Mouse (Mus musculus) central nervous system, embryonic 18 days (tissue): Measurements from ENCODE around the gene Klkb1. TPM values are rescaled to one million over a fixed set of nuclear protein-coding genes. Genes with fewer than 3 reads are reported as not detected.

Experiments used
- polyA plus RNA-seq: library from polyadenylated mRNA; depleted of rRNA; stranded (reverse); fragments of >200 nt; gene quantifications from 2 replicates; pipeline ENCODE4 v1.2.3, GENCODE M21; 2012; rRNA removed

Gene Klkb1
- 0.04 and 0.07 TPM in 2 replicates for polyA plus RNA-seq

DNA sequence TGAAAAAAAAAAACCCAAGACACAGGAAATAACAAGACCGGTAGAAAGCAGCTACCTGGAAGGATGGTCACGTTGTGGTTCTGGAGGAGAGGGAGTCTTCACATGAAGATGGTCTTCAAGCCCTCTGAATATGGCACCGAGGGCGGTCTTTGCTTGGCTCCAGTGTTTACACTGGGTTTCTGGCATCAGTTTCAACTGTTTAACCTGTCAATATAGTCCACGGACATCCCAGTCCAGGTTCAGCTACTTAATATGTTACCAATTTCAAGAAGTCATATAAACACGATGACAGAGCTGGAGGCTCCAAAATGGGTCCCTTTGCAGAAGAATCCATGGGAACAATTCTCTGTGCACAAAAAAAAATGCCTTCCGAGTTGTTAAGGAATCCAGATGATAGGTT, at the start of gene Klkb1:
Gene Klkb1 (minus strand): TSS at position 173 of the 400 bp plus-strand sequence.

DNA sequence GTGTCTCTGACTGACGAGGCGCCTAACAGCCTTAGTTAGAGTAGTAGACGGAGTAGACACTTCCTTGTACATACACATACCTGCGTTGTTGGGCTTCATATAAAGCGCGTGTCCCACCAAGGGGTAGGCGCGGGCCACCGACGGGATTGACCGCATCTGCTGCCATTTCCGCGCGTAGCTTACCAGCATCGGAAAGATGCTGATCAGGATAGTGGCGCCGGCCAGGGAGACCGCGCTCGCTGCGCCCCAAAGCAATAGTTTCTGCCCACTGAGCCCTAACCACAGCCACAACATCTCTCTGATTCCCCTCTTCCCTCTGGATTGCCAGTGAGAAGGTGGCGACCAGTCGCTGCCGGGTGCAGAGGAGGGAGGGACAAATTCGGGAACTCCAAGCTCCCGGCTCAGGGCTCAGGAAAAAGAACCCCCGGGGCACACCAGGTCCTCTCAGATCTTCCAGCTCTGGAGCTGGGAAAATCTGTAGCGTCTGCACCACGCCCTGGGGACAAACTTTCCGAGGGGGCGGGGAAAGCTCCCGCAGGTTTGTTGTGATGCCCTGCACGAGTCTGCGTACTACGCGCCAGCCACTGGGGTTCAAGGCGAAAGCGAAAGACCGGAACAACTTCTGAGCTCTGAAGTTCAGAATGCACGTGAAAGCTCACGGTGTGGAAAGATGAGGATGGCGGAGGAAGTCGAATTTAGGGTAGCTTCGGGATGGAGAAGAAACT, 38.2 kb upstream of the Klkb1 start, which contains the start of gene Cyp4v3:
Gene Cyp4v3 (minus strand): TSS at position 532 of the 725 bp plus-strand sequence.

DNA sequence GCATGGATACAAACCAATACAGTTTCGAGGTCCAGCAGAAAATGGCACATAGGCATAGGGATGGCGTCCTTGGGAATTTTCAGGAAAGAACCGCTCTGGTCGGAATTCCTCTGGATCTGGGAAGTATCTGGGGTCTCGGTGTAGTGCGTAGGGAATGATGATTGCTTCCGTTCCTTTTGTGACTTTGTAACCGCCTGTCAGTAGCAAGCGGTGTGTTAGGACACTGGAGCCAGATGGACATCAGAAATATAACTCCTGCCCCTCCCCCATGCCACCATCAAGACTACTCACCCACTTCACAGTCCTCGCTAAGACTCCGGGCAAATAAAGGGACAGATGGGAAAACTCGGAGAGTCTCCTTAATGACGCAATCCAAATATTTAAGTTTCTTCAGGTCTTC, 13.7 kb upstream of the Klkb1 start, which contains the start of gene Gm45753:
Gene Gm45753 (minus strand): TSS at position 101 of the 400 bp plus-strand sequence.

DNA sequence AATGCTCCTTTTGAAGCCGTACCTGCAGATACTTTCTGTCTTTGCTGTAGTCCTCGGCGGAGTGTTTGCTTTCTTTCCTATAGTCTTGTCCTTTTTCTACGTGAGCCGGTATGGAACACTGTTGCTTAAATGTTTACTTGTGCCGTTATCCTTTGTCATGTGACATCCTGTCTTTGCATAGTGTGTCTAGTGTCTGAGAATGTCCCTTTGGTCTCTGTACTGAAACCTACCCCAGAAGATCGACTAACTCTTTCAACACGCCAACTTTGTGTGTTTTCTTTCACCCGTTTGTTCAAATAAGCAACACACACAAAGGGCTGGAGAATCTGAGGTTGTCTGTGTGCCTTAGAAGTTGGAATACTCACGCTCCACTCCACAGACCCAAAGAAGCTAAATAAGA, 32.7 kb downstream of the Klkb1 start, which contains the start of gene F11:
Gene F11 (minus strand): TSS at position 112 of the 400 bp plus-strand sequence.

Other genes with a start within 250 kb of the Klkb1 start
- 0.29 and 0.30 TPM in 2 replicates for gene Mtnr1a, start 225.7 kb downstream of the Klkb1 start, polyA plus RNA-seq
- gene F11, start 32.8 kb downstream of the Klkb1 start, polyA plus RNA-seq, result not detected in 2 replicates
- not detected in 2 replicates for gene Gm45753, start 13.6 kb upstream of the Klkb1 start, polyA plus RNA-seq
- 1.2 TPM in 2 replicates for gene Cyp4v3, start 38.4 kb upstream of the Klkb1 start, polyA plus RNA-seq
- gene Fam149a, start 87.4 kb upstream of the Klkb1 start, polyA plus RNA-seq, result 11.1 and 13.0 TPM in 2 replicates
- 1.6 and 1.7 TPM in 2 replicates for gene Tlr3, start 116.2 kb upstream of the Klkb1 start, polyA plus RNA-seq
- 58.1 and 60.9 TPM in 2 replicates for gene Sorbs2, start 212.9 kb upstream of the Klkb1 start, polyA plus RNA-seq